Mouse (Mus musculus): ENCODE data around the gene Rab40c.

GRCm38 (mm10) chr17:25944366-25945163 lies 25.0 kb upstream of the Rab40c start, which contains the start of the genes Pigq and Nhlrc4:
- TF ChIP-seq EP300 (IDR thresholded peaks at IDR 0.05; ENCODE audit: low read depth): peak; percentile 18; the same call in 1 of the 2 replicates
- TF ChIP-seq CTCF (IDR thresholded peaks at IDR 0.05; ENCODE audit: low read depth): no peak
